Mouse (Mus musculus) lung, postnatal 14 days (tissue): ENCODE results near the gene Edar.
"Not testable (repeated sequence)": the region's sequence is repeated elsewhere in the genome, so short reads cannot be mapped to it uniquely, and the experiment has no call there.

ENCODE experiments used
- DNase-seq: peaks from one replicate; pipeline ENCODE4 v3.0.0; 2021

The Edar gene

GRCm38 (mm10) chr10:58675533-58675932 is at the start of gene Edar:
Gene Edar, minus strand, starts transcription at chr10:58675654.
- DNase-seq = peak; percentile 90

- DNase-seq = not testable (repeated sequence)
Observed at GRCm38 (mm10) chr10:58718110-58718509, 42.7 kb upstream of the Edar start, which contains the start of gene Gm17542. Gene Gm17542, minus strand, starts transcription at chr10:58718210.

- no peak for DNase-seq
Observed at GRCm38 (mm10) chr10:58714789-58715148, 39.3 kb upstream of the Edar start.

GRCm38 (mm10) chr10:58713855-58714788 is 38.7 kb upstream of the Edar start:
- no peak for DNase-seq

GRCm38 (mm10) chr10:58713225-58713624 is 37.8 kb upstream of the Edar start:
- no peak for DNase-seq

GRCm38 (mm10) chr10:58709021-58709420 is 33.6 kb upstream of the Edar start:
- no peak for DNase-seq

GRCm38 (mm10) chr10:58700578-58700977 is 25.1 kb upstream of the Edar start:
- DNase-seq = no peak

- no peak for DNase-seq
Observed at GRCm38 (mm10) chr10:58700160-58700559, 24.7 kb upstream of the Edar start.

- no peak for DNase-seq
Observed at GRCm38 (mm10) chr10:58698955-58699354, 23.5 kb upstream of the Edar start.

GRCm38 (mm10) chr10:58691051-58691450 is 15.6 kb upstream of the Edar start:
- DNase-seq = no peak

- no peak for DNase-seq
Observed at GRCm38 (mm10) chr10:58679298-58679697, 3.8 kb upstream of the Edar start.

- peak; percentile 90 for DNase-seq
Observed at GRCm38 (mm10) chr10:58673278-58674061, 2.0 kb downstream of the Edar start.

- no peak for DNase-seq
Observed at GRCm38 (mm10) chr10:58672557-58673277, 2.7 kb downstream of the Edar start.

GRCm38 (mm10) chr10:58663868-58664267 is 11.6 kb downstream of the Edar start:
- DNase-seq = no peak

- peak; percentile 70 for DNase-seq
Observed at GRCm38 (mm10) chr10:58663417-58663816, 12.0 kb downstream of the Edar start.

GRCm38 (mm10) chr10:58659268-58659986 is 16.0 kb downstream of the Edar start:
- no peak for DNase-seq

- no peak for DNase-seq
Observed at GRCm38 (mm10) chr10:58657731-58658130, 17.7 kb downstream of the Edar start.

GRCm38 (mm10) chr10:58653679-58654078 is 21.8 kb downstream of the Edar start:
- no peak for DNase-seq

- no peak for DNase-seq
Observed at GRCm38 (mm10) chr10:58652418-58653394, 22.7 kb downstream of the Edar start.

- no peak for DNase-seq
Observed at GRCm38 (mm10) chr10:58652045-58652417, 23.4 kb downstream of the Edar start.
